Mouse (Mus musculus) cerebellum, postnatal 14 days (tissue): ENCODE results near the gene Itpripl2.
A peak's percentile ranks its signal among the peaks of the same experiment; 100 is the strongest.

ENCODE experiments used
- DNase-seq, 2 experiments: peaks; one replicate each; pipeline ENCODE4 v3.0.0; 2021; ENCODE audit warnings: mixed read lengths in 2 of 2

The Itpripl2 gene

DNA sequence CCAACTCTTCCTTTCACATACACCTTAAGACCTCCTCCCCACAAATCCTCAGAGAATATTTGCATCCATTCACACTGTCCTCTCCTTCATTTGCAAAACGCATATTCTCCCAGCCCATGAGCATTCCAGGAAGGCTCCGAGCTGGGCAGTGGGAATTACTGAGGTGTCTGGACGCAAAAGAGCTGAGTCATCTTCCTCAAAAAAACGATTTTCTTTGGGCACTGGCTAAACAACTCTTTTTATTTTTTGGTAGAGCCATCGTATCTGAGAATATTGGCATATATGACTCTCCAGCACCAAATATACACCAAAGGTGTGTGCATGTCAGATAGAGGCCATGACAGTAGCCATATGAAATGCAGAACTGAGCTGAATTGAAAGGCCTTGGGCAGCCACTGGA lies 4.9 kb downstream of the Itpripl2 start:
- no peak for DNase-seq

DNA sequence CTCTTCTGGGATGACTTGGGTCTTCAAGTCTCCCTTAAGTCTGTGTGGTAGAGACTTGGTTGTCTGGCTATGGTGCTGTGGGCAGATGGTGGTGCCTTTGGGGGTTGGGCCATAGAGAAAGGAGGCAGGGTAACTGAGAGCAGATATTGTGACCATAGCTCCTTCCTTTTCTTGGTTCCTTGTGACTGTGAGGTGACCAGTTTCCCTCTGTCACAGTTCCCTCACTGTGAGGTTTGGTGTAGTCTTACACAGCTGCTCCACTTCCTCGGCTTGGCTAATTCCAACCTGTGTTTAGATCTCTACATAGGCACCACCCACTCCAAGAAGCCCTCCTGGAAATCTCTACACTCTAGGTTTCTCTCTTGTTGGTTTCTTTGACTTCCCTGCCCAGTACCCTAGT lies 7.8 kb downstream of the Itpripl2 start:
- DNase-seq = no peak

GRCm38 (mm10) chr7:118482001-118482400 lies 9.8 kb downstream of the Itpripl2 start:
- DNase-seq = no peak

GRCm38 (mm10) chr7:118481047-118481810 lies 10.5 kb downstream of the Itpripl2 start:
- DNase-seq = no peak

GRCm38 (mm10) chr7:118480160-118480709 lies 11.5 kb downstream of the Itpripl2 start:
- no peak for DNase-seq

GRCm38 (mm10) chr7:118478835-118479312 lies 12.9 kb downstream of the Itpripl2 start:
- no peak for DNase-seq

DNA sequence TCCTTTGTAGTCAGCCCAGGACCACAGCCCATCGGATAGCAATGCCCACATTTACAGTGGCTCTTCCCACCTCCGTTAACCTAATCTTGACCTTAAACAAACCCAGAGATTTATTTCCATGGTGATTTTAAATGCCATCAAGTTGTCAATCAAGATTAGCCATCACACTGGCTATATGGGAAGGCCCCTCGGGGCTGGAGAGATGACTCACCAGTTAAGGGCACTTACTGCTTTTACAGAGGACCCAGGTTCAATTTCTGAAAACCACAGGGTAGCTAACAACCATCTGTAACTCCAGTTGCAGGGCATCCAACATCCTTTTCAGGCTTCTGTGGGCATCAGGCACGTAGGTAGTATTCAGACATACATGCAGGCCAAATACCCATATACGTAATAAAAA lies 15.3 kb downstream of the Itpripl2 start:
- DNase-seq = no peak

- DNase-seq = no peak
Observed at GRCm38 (mm10) chr7:118475008-118475705, 16.6 kb downstream of the Itpripl2 start.

- no peak for DNase-seq
Observed at GRCm38 (mm10) chr7:118472886-118473285, 18.9 kb downstream of the Itpripl2 start.

DNA sequence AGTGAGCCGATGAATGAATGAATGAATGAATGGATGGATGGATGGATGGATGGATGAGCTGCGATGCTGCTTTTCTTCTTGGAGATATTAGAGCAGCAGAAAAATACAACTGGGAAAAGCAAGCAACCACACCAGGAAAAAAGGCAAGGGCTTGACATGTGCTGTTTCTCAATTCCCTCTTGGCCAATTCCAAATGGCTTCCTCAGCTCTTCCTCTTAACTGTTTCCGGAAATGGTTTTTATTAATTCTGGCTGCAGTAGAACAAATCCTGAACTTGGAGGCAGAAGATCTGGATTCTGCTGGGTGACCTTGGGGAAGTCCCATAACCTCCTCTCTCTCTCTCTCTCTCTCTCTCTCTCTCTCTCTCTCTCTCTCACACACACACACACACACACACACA lies 23.7 kb downstream of the Itpripl2 start:
- no peak for DNase-seq

DNA sequence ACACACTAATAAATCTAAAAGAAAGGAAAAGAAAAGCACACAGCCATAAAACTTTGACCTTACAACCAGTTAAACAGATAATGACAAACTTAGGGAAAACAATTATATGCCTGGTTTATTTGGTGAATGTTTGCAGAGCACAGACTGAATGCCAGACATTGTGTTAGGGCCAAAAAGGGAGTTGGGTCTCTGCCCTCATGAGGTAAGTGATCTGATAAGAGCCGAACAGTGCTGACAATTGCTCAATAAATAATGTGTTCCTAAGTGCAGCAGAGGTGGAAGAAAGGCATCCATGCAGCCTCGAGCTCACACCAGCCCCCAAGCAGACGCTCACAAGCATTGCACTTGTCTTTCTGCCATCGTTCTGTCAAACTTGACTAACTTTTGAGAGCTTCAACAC lies 27.3 kb downstream of the Itpripl2 start:
- DNase-seq = no peak

DNA sequence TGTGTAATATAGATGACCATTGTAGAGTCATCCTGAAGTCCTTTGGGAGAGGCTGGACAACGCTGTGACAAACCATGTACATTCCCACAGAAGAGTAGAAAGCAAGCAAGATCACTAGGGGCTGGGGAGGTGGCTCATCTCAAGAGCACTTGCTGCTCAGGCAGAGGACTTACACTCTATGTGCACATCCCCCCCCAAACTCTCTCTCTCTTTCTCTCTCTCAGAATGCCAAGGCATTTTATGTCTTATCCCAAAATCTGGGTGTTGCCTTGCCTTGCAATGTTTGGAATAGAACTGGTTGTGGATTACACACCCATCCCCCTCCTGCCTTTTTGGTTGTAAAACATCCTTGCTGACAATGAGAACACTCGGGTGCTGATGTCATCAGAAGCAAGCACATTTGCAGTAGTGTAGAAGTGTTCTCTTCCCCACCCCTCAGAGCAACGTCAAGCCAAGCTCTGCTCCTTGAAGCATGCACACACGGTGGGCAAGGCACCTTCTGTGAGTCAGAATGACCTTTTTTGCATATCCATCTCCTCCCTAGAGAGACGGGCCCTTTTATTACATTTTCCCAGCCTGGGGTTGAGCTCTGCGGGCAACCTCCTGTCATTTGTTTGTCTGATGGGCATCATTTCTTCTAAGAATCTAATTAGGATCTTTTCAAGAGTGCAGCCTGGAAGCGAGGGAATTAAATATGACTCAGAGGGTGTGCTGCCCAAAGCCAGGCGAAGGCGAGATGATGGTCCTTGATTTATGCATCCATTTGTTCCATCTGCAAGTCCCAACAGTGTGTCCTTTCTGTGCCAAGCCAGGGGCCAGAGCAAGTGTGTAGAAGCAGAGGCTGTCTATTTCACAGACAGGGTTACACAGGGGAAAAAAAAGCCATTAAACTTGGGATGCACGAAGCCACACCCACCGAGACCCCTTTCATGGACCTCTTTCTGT lies 28.7 kb downstream of the Itpripl2 start:
- DNase-seq = no peak

DNA sequence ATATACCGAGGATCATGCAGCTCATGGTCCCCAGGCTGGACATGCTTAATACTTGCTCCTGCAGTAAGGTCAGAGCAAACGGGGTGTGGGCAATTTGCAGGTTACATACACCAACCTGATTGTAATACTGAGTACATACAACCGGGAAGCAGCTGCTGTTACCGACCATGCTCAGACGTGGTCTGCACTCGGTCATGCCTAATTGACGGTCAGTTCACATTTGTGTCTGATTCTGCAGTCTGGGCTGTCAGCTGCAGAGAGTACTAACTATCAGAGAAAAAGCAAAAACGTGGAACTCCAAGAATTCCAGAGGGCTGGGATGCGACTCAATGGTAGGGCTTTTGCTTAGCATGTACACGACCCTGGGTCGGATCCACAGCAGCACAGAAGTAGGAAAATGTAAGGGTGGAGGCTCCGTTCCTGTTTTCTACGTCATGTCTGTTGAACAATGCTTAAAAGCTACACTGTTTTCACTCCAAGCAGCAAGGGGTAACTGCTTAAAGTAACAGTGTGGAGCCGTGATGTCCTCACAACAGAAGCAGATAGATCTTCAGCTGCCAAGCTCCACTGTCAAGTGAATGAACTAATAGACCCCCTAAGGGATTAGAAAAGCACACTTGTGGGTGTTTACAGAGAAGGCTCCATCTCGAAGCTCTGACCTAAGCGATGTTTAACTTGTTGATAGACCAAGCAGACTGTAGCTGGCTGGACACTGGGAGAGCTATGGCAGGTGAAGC lies 30.2 kb downstream of the Itpripl2 start:
- no peak for DNase-seq

DNA sequence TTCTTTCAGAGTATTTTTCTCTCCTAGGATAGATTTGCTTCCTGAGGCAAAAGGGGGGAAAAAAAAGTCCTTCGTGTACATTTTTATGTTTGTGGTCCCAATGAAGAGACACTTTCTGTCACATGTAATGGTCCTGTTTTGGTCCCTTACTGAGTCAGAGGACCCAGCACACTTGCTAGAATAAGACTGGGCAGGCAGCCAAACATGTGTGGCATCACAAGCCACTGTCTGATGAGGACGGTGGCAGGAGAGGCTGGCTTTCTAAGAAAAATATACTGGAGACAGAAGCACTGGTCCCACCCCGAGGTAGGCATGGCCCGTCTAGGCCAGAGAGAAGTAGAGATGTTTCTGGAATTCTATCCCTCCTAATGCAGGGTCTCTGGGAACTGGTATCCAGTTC lies 38.1 kb downstream of the Itpripl2 start:
- DNase-seq = no peak

DNA sequence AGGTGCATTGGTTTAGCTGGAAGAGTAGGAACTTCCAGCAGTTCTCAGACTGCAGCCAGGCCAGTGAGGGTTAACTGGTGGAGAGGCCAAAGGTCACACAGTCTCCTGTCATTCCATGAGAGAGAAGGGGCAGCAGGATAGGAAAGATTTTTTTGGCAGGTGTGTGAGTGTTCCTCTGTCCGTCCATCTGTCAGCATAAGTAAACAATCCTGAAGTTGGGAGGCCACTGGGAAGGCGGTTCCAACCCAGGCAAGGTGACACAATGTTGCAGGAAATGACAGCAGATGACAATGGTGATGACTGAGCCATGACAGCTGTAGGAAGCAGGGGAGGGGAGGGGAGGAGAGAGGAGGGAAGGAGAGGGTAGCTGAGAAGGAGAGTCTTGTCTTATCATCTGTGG lies 38.8 kb downstream of the Itpripl2 start:
- no peak for DNase-seq

- DNase-seq = peak; percentile 67 to 73
Observed at GRCm38 (mm10) chr7:118448134-118448967, 43.4 kb downstream of the Itpripl2 start, which contains the start of gene Syt17. Gene Syt17 (minus strand): TSS chr7:118448222.

DNA sequence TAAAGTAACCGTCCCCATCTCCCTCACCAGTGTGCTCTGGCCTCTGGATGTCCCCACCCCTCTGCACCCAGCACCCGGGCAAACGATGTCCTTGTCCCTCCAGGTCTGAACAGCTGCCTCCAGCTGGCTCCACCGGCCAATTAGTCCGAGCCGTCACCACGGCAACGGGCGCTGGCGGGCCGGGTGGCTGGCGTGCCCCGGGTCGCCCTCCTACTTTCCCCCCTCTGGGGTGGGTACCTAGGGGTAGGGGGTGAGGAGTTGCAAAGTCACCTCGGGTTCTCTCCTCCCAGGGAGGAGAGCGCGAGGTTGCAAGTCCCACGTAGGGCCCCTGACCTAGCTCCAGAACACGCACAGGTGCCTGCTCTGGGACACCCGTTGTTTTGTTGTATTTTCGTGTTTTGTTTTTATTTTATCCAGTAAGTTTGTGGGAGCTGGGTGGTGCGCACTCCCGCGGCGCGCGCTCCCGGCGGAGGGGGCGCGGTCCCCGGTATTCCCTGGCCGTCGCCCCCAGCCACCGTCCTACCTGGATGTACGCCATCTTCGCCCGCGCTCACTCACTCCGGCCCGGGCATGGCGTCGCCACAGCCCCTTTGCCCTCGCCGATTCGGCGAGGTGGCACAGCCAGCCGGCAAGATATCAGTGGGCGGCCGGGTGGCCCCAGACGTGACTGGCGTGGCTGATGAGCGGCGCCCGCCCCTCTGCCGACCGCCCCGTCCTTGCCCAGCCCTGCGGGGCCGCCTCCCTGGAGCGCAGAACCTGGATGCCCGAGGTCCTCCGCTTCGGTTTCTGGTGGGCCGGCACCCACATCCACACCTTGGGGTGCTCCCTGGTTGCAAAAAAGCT lies 44.3 kb downstream of the Itpripl2 start:
- peak; percentile 24 to 46 for DNase-seq

GRCm38 (mm10) chr7:118443895-118444485 lies 47.8 kb downstream of the Itpripl2 start:
- no peak for DNase-seq

- DNase-seq = peak in 1 of 2 experiments; percentile 25
Observed at GRCm38 (mm10) chr7:118443371-118443770, 48.4 kb downstream of the Itpripl2 start.

GRCm38 (mm10) chr7:118441535-118441934 lies 50.2 kb downstream of the Itpripl2 start:
- DNase-seq = no peak
